ENCODE assay signal across 26 mouse cellular contexts in genomic region chr15:32799222-32799621, GRCm38 (mm10).
"Had no signal": no experiment of that assay in that cellular context is flagged by ENCODE, and none has a peak within 500 bp of the region (broad histone marks: within the 10 kb centered on the region; RNA-seq: fewer than 3 reads in every experiment).

No protein-coding gene starts in this region.

- H3K36me3 ChIP-seq: forebrain, embryonic 12.5 days; forebrain, embryonic 15.5 days had no signal

- H3K4me3 ChIP-seq: embryonic facial prominence, embryonic 10.5 days; embryonic facial prominence, embryonic 12.5 days; embryonic facial prominence, embryonic 13.5 days; embryonic facial prominence, embryonic 15.5 days; erythroblast, embryonic 14.5 days; forebrain, embryonic 10.5 days; forebrain, embryonic 12.5 days; forebrain, embryonic 13.5 days; forebrain, embryonic 15.5 days; gastrocnemius, adult 2 months; heart, adult 2 months had no signal

- H3K4me2 ChIP-seq: embryonic facial prominence, embryonic 12.5 days; embryonic facial prominence, embryonic 13.5 days; embryonic facial prominence, embryonic 15.5 days; forebrain, embryonic 12.5 days; forebrain, embryonic 13.5 days; forebrain, embryonic 15.5 days had no signal

- H3K27me3 ChIP-seq: embryonic facial prominence, embryonic 12.5 days; embryonic facial prominence, embryonic 13.5 days; embryonic facial prominence, embryonic 15.5 days; forebrain, embryonic 12.5 days; forebrain, embryonic 13.5 days; forebrain, embryonic 15.5 days had no signal

- DNase-seq: cerebellum, adult 2 months; cerebellum, adult 8-10 months; cerebellum, adult 9-10 months; cerebellum, adult 9-11 months; cerebellum, postnatal 10 days; cerebellum, postnatal 14 days; cerebellum, postnatal 25 days; cerebellum, postnatal 36 days; embryo, embryonic 11 days; forebrain, postnatal 0 days; gastrocnemius, adult 2 months; gastrocnemius, postnatal 10 days; gastrocnemius, postnatal 14 days; gastrocnemius, postnatal 25 days; gastrocnemius, postnatal 36 days; heart, adult 18-20 months; heart, adult 2 months had no signal
